Mouse (Mus musculus): ENCODE measurements at regions not wholly inside any gene's neighbourhood (a gene's known extent, or its start where the extent isn't known, plus 50 kb on each side); places are given as distances from the start of the nearest gene placed in this dataset.

GRCm38 (mm10) chr13:90340647-90341160, 251.3 kb upstream of the Xrcc4 start:
- Histone ChIP-seq H3K4me1 (ENCODE audit: control insufficient read depth, insufficient read depth, low read length) (no peaks in the 10 kb centered on the region), H3K9me3 (ENCODE audit: control insufficient read depth, low read length) (no peaks in the 10 kb centered on the region), H3K4me3 (ENCODE audit: low read depth, low read length) (no peak overlapping the region), H3K27me3 (ENCODE audit: control insufficient read depth, insufficient read depth, low read length) (no peaks in the 10 kb centered on the region), H3K27ac (ENCODE audit: low read depth, low read length) (no peak overlapping the region), H3K9ac (replicated peaks; ENCODE audit: low read depth, low read length) (no peak overlapping the region), H3K4me2 (ENCODE audit: low read depth, low read length) (no peak overlapping the region), H3K36me3 (ENCODE audit: control insufficient read depth, insufficient read depth, low read length) (no peaks in the 10 kb centered on the region)
- 76% methylated on average over 2 of the region's 2 CpGs for WGBS
- ATAC-seq (ENCODE audit: low read depth): no peak

GRCm38 (mm10) chr13:90337591-90337990, 248.2 kb upstream of the Xrcc4 start:
- H3K27ac ChIP-seq (ENCODE audit: low read depth, low read length): no peak overlapping the region
- H3K27me3 ChIP-seq (ENCODE audit: control insufficient read depth, insufficient read depth, low read length): no peaks in the 10 kb centered on the region
- no peak overlapping the region for H3K9ac ChIP-seq (replicated peaks; ENCODE audit: low read depth, low read length)
- H3K4me2 ChIP-seq (ENCODE audit: low read depth, low read length): no peak overlapping the region
- no peaks in the 10 kb centered on the region for H3K36me3 ChIP-seq (ENCODE audit: control insufficient read depth, insufficient read depth, low read length)
- WGBS: 91% methylated on average over 1 of the region's 1 CpGs
- no peak overlapping the region for H3K4me3 ChIP-seq (ENCODE audit: low read depth, low read length)
- H3K9me3 ChIP-seq (ENCODE audit: control insufficient read depth, low read length): no peaks in the 10 kb centered on the region
- no peak for ATAC-seq (ENCODE audit: low read depth)
- no peaks in the 10 kb centered on the region for H3K4me1 ChIP-seq (ENCODE audit: control insufficient read depth, insufficient read depth, low read length)

- no peak for ATAC-seq (ENCODE audit: low read depth)
- H3K27me3 ChIP-seq (ENCODE audit: control insufficient read depth, insufficient read depth, low read length): no peaks in the 10 kb centered on the region
- no peak overlapping the region for H3K4me2 ChIP-seq (ENCODE audit: low read depth, low read length)
- H3K4me3 ChIP-seq (ENCODE audit: low read depth, low read length): no peak overlapping the region
- H3K4me1 ChIP-seq (ENCODE audit: control insufficient read depth, insufficient read depth, low read length): no peaks in the 10 kb centered on the region
- WGBS: 64% methylated on average over 3 of the region's 3 CpGs
- no peak overlapping the region for H3K9ac ChIP-seq (replicated peaks; ENCODE audit: low read depth, low read length)
- no peak overlapping the region for H3K27ac ChIP-seq (ENCODE audit: low read depth, low read length)
- H3K36me3 ChIP-seq (ENCODE audit: control insufficient read depth, insufficient read depth, low read length): no peaks in the 10 kb centered on the region
- no peaks in the 10 kb centered on the region for H3K9me3 ChIP-seq (ENCODE audit: control insufficient read depth, low read length)
Measured at GRCm38 (mm10) chr13:90335741-90336037, 246.3 kb upstream of the Xrcc4 start.

GRCm38 (mm10) chr13:90334934-90335740, 245.7 kb upstream of the Xrcc4 start:
- Histone ChIP-seq H3K4me2 (ENCODE audit: low read depth, low read length) (no peak overlapping the region), H3K27me3 (ENCODE audit: control insufficient read depth, insufficient read depth, low read length) (no peaks in the 10 kb centered on the region), H3K9ac (replicated peaks; ENCODE audit: low read depth, low read length) (no peak overlapping the region), H3K4me1 (ENCODE audit: control insufficient read depth, insufficient read depth, low read length) (no peaks in the 10 kb centered on the region), H3K36me3 (ENCODE audit: control insufficient read depth, insufficient read depth, low read length) (no peaks in the 10 kb centered on the region), H3K4me3 (ENCODE audit: low read depth, low read length) (no peak overlapping the region), H3K9me3 (ENCODE audit: control insufficient read depth, low read length) (no peaks in the 10 kb centered on the region), H3K27ac (ENCODE audit: low read depth, low read length) (no peak overlapping the region)
- 58% methylated on average over 6 of the region's 6 CpGs for WGBS
- no peak for ATAC-seq (ENCODE audit: low read depth)

DNA sequence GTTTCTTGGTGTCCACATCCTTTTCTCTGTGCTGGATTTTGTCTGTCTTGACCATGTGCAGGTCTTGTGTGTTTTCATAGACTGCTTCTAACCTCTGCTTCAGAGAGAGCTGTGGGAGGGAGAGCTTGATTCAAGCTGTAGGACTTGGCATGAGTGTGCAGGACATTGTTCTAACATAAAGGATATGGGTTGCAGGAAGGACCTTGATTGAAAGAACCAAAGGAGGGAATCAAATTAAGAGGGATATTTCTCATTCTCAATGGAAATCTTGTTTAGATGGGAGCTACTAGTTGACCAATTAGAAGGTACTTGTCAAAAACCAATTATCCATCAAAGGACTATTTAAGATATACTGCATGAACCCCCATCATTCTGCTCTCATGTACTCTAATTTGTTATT, 244.9 kb upstream of the Xrcc4 start:
- H3K4me2 ChIP-seq (ENCODE audit: low read depth, low read length): no peak overlapping the region
- no peak overlapping the region for H3K27ac ChIP-seq (ENCODE audit: low read depth, low read length)
- H3K9ac ChIP-seq (replicated peaks; ENCODE audit: low read depth, low read length): no peak overlapping the region
- ATAC-seq (ENCODE audit: low read depth): no peak
- no peaks in the 10 kb centered on the region for H3K9me3 ChIP-seq (ENCODE audit: control insufficient read depth, low read length)
- H3K36me3 ChIP-seq (ENCODE audit: control insufficient read depth, insufficient read depth, low read length): no peaks in the 10 kb centered on the region
- H3K4me3 ChIP-seq (ENCODE audit: low read depth, low read length): no peak overlapping the region
- H3K27me3 ChIP-seq (ENCODE audit: control insufficient read depth, insufficient read depth, low read length): no peaks in the 10 kb centered on the region
- no peaks in the 10 kb centered on the region for H3K4me1 ChIP-seq (ENCODE audit: control insufficient read depth, insufficient read depth, low read length)

DNA sequence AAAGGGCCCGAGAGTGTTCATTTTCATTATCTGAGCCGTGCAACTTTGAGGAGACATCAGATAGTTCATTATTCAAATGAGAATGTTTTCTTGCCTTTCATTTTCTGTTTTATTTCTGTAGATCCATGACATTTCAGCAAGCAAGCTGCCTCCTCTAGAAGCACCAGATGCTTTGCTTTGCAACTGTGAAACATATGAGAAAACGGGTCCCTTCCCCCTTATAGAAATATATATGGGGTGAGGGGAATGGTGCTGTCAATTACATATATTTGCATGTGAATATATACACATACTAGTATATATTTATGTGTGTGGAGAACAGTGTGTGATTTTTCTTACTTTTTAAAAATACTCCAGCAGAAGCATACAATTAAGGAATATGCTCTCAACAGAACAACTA, 235.8 kb upstream of the Xrcc4 start:
- no peak overlapping the region for H3K4me3 ChIP-seq (ENCODE audit: low read depth, low read length)
- H3K9me3 ChIP-seq (ENCODE audit: control insufficient read depth, low read length): no peaks in the 10 kb centered on the region
- H3K4me2 ChIP-seq (ENCODE audit: low read depth, low read length): no peak overlapping the region
- no peaks in the 10 kb centered on the region for H3K4me1 ChIP-seq (ENCODE audit: control insufficient read depth, insufficient read depth, low read length)
- no peak overlapping the region for H3K27ac ChIP-seq (ENCODE audit: low read depth, low read length)
- H3K27me3 ChIP-seq (ENCODE audit: control insufficient read depth, insufficient read depth, low read length): no peaks in the 10 kb centered on the region
- H3K36me3 ChIP-seq (ENCODE audit: control insufficient read depth, insufficient read depth, low read length): no peaks in the 10 kb centered on the region
- no peak for ATAC-seq (ENCODE audit: low read depth)
- H3K9ac ChIP-seq (replicated peaks; ENCODE audit: low read depth, low read length): no peak overlapping the region
- WGBS: 90% methylated on average over 3 of the region's 3 CpGs

GRCm38 (mm10) chr13:90313209-90313978, 224.0 kb upstream of the Xrcc4 start:
- Histone ChIP-seq H3K27ac (ENCODE audit: low read depth, low read length) (no peak overlapping the region), H3K9ac (replicated peaks; ENCODE audit: low read depth, low read length) (no peak overlapping the region), H3K9me3 (ENCODE audit: control insufficient read depth, low read length) (no peaks in the 10 kb centered on the region), H3K4me1 (ENCODE audit: control insufficient read depth, insufficient read depth, low read length) (no peaks in the 10 kb centered on the region), H3K4me2 (ENCODE audit: low read depth, low read length) (no peak overlapping the region), H3K4me3 (ENCODE audit: low read depth, low read length) (no peak overlapping the region), H3K36me3 (ENCODE audit: control insufficient read depth, insufficient read depth, low read length) (no peaks in the 10 kb centered on the region), H3K27me3 (ENCODE audit: control insufficient read depth, insufficient read depth, low read length) (no peaks in the 10 kb centered on the region)
- ATAC-seq (ENCODE audit: low read depth): no peak
- WGBS: 83% methylated on average over 9 of the region's 9 CpGs

- no peak overlapping the region for H3K4me3 ChIP-seq (ENCODE audit: low read depth, low read length)
- H3K9ac ChIP-seq (replicated peaks; ENCODE audit: low read depth, low read length): no peak overlapping the region
- no peaks in the 10 kb centered on the region for H3K9me3 ChIP-seq (ENCODE audit: control insufficient read depth, low read length)
- no peaks in the 10 kb centered on the region for H3K27me3 ChIP-seq (ENCODE audit: control insufficient read depth, insufficient read depth, low read length)
- no peaks in the 10 kb centered on the region for H3K4me1 ChIP-seq (ENCODE audit: control insufficient read depth, insufficient read depth, low read length)
- H3K27ac ChIP-seq (ENCODE audit: low read depth, low read length): no peak overlapping the region
- no peaks in the 10 kb centered on the region for H3K36me3 ChIP-seq (ENCODE audit: control insufficient read depth, insufficient read depth, low read length)
- no peak overlapping the region for H3K4me2 ChIP-seq (ENCODE audit: low read depth, low read length)
- ATAC-seq (ENCODE audit: low read depth): no peak
Measured at GRCm38 (mm10) chr13:90310482-90310881, 221.1 kb upstream of the Xrcc4 start.

DNA sequence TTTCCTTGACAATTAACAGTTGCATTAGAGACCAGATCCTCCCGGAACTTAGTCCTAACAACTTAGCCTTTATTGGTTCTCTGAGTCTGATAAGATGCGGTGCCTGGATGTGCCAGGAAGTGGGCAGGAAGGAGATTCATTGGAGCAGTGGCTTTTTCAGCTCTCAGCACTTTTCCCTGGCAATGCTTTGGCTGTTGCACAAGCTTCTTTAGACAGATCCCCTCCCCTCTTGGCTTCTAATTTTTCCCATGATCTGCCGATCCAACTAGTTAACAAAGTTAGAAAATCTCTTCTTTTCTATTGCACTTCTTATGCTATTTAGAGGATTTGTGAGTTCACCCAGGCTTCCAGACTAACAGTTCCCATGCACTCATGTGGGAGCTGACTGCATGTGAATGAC, 211.1 kb upstream of the Xrcc4 start:
- no peak for ATAC-seq (ENCODE audit: low read depth)
- Histone ChIP-seq H3K4me2 (ENCODE audit: low read depth, low read length) (no peak overlapping the region), H3K9me3 (ENCODE audit: control insufficient read depth, low read length) (no peaks in the 10 kb centered on the region), H3K27ac (ENCODE audit: low read depth, low read length) (no peak overlapping the region), H3K4me1 (ENCODE audit: control insufficient read depth, insufficient read depth, low read length) (no peaks in the 10 kb centered on the region), H3K9ac (replicated peaks; ENCODE audit: low read depth, low read length) (no peak overlapping the region), H3K4me3 (ENCODE audit: low read depth, low read length) (no peak overlapping the region), H3K36me3 (ENCODE audit: control insufficient read depth, insufficient read depth, low read length) (no peaks in the 10 kb centered on the region), H3K27me3 (ENCODE audit: control insufficient read depth, insufficient read depth, low read length) (no peaks in the 10 kb centered on the region)
- WGBS: 80% methylated on average over 3 of the region's 3 CpGs
